Mouse (Mus musculus) hindbrain, embryonic 10.5 days (tissue): ENCODE data around the gene Rnf186. TPM values are rescaled to one million over a fixed set of nuclear protein-coding genes. Genes with fewer than 3 reads are reported as not detected.

ENCODE experiments used
- DNase-seq: peaks from one replicate; pipeline ENCODE4 v3.0.0-alpha.2; 2017; ENCODE audit warnings: low spot score
- H3K27ac ChIP-seq: fragments of 300-500 bp; sonication (generic); 2 replicates; pipeline ENCODE4 v1.5.1; 2016; ENCODE audit warnings: mild to moderate bottlenecking, moderate library complexity
- H3K27me3 ChIP-seq: fragments of 300-500 bp; sonication (generic); 2 replicates; pipeline ENCODE4 v1.6.1; 2016; ENCODE audit warnings: mild to moderate bottlenecking; ENCODE audit not compliant: poor library complexity, insufficient read depth, severe bottlenecking
- H3K36me3 ChIP-seq: fragments of 300-500 bp; sonication (generic); 2 replicates; pipeline ENCODE4 v1.6.1; 2016; ENCODE audit warnings: mild to moderate bottlenecking, moderate library complexity
- H3K4me1 ChIP-seq: fragments of 300-500 bp; sonication (generic); replicated peaks from 2 replicates; pipeline ENCODE4 v1.6.1; 2016; ENCODE audit warnings: mild to moderate bottlenecking
- H3K4me3 ChIP-seq: fragments of 300-500 bp; sonication (generic); 2 replicates; pipeline ENCODE4 v1.5.1; 2016; ENCODE audit warnings: mild to moderate bottlenecking, moderate library complexity
- H3K9me3 ChIP-seq: fragments of 300-500 bp; sonication (generic); 2 replicates; pipeline ENCODE4 v1.6.1; 2016; ENCODE audit warnings: mild to moderate bottlenecking, moderate library complexity
- WGBS: fragments of 180-500 bp; shearing (Covaris S2); methylation state at CpG from one replicate; pipeline ENCODE4 v1.1.7; 2016; 5-methylcytosine and 5-hydroxymethylcytosine counted together
- polyA plus RNA-seq: library from polyadenylated mRNA; unstranded; fragments of >200 nt; fragmentation: Nextera tagmentation; extraction: Ambion mirVana; gene quantifications from 2 replicates; pipeline ENCODE4 v1.2.1, GENCODE M21; 2016

The Rnf186 gene
- polyA plus RNA-seq, 1 experiment from 2014 or later = not detected

- Histone ChIP-seq H3K4me3 (no peak overlapping the region), H3K36me3 (no peaks in the 10 kb centered on the region), H3K9me3 (no peaks in the 10 kb centered on the region), H3K27me3 (no peaks in the 10 kb centered on the region), H3K27ac (no peak overlapping the region), H3K4me1 (peaks cover 6% of the 10 kb centered on the region)
- DNase-seq = no peak
- 85% methylated on average over 2 of the region's 2 CpGs for WGBS
Measured at GRCm38 (mm10) chr4:138948257-138948656, 18.7 kb upstream of the Rnf186 start.

- 85% methylated on average over 9 of the region's 9 CpGs for WGBS
- no peaks in the 10 kb centered on the region for H3K9me3 ChIP-seq
Measured at GRCm38 (mm10) chr4:138958612-138959011, 8.3 kb upstream of the Rnf186 start.

GRCm38 (mm10) chr4:138959120-138959519 is 7.8 kb upstream of the Rnf186 start:
- Histone ChIP-seq H3K4me1 (no peaks in the 10 kb centered on the region), H3K9me3 (no peaks in the 10 kb centered on the region), H3K36me3 (no peaks in the 10 kb centered on the region), H3K27ac (no peak overlapping the region), H3K4me3 (no peak overlapping the region), H3K27me3 (no peaks in the 10 kb centered on the region)
- WGBS = 88% methylated on average over 15 of the region's 15 CpGs
- DNase-seq = no peak

More at GRCm38 (mm10) chr4:138958612-138959011, 8.3 kb upstream of the Rnf186 start:
- Histone ChIP-seq H3K4me1 (no peaks in the 10 kb centered on the region), H3K27me3 (no peaks in the 10 kb centered on the region), H3K4me3 (no peak overlapping the region), H3K36me3 (no peaks in the 10 kb centered on the region), H3K27ac (no peak overlapping the region)
- no peak for DNase-seq

- Histone ChIP-seq H3K27ac (no peak overlapping the region), H3K27me3 (no peaks in the 10 kb centered on the region), H3K36me3 (no peaks in the 10 kb centered on the region), H3K4me1 (no peaks in the 10 kb centered on the region), H3K4me3 (no peak overlapping the region), H3K9me3 (no peaks in the 10 kb centered on the region)
- 59% methylated on average over 7 of the region's 7 CpGs for WGBS
- DNase-seq = no peak
Measured at GRCm38 (mm10) chr4:138959926-138960325, 7.0 kb upstream of the Rnf186 start.

GRCm38 (mm10) chr4:138962719-138963118 is 4.2 kb upstream of the Rnf186 start:
- Histone ChIP-seq H3K4me1 (no peaks in the 10 kb centered on the region), H3K27me3 (no peaks in the 10 kb centered on the region; the same call in 1 of the 2 replicates), H3K36me3 (no peaks in the 10 kb centered on the region), H3K9me3 (no peaks in the 10 kb centered on the region), H3K4me3 (no peak overlapping the region), H3K27ac (no peak overlapping the region)
- WGBS = 89% methylated on average over 5 of the region's 5 CpGs
- no peak for DNase-seq

GRCm38 (mm10) chr4:138965871-138966270 is 1.0 kb upstream of the Rnf186 start:
- H3K36me3 ChIP-seq = no peaks in the 10 kb centered on the region
- 88% methylated on average over 5 of the region's 5 CpGs for WGBS
- peaks cover 5% of the 10 kb centered on the region; the same call in 1 of the 2 replicates for H3K4me1 ChIP-seq
- H3K27me3 ChIP-seq = no peaks in the 10 kb centered on the region; the same call in 1 of the 2 replicates
- H3K4me3 ChIP-seq = no peak overlapping the region
- no peak for DNase-seq
- no peaks in the 10 kb centered on the region for H3K9me3 ChIP-seq
- no peak overlapping the region for H3K27ac ChIP-seq

GRCm38 (mm10) chr4:138967485-138967884 is 573 bp downstream of the Rnf186 start:
- no peaks in the 10 kb centered on the region; the same call in 1 of the 2 replicates for H3K27me3 ChIP-seq
- H3K4me1 ChIP-seq = peaks cover 16% of the 10 kb centered on the region
- H3K36me3 ChIP-seq = no peaks in the 10 kb centered on the region
- no peak overlapping the region for H3K27ac ChIP-seq
- no peak for DNase-seq
- H3K9me3 ChIP-seq = no peaks in the 10 kb centered on the region
- H3K4me3 ChIP-seq = no peak overlapping the region
- WGBS = 92% methylated on average over 15 of the region's 15 CpGs

- no peaks in the 10 kb centered on the region for H3K36me3 ChIP-seq
- no peak for DNase-seq
- no peaks in the 10 kb centered on the region for H3K9me3 ChIP-seq
- H3K4me1 ChIP-seq = peaks cover 29% of the 10 kb centered on the region
- 78% methylated on average over 16 of the region's 16 CpGs for WGBS
- H3K27me3 ChIP-seq = no peaks in the 10 kb centered on the region; the same call in 1 of the 2 replicates
- H3K4me3 ChIP-seq = no peak overlapping the region
- H3K27ac ChIP-seq = no peak overlapping the region
Measured at GRCm38 (mm10) chr4:138968772-138969556, 2.1 kb downstream of the Rnf186 start.

- Histone ChIP-seq H3K27ac (no peak overlapping the region), H3K4me3 (no peak overlapping the region), H3K9me3 (no peaks in the 10 kb centered on the region), H3K4me1 (peaks cover 29% of the 10 kb centered on the region), H3K27me3 (no peaks in the 10 kb centered on the region; the same call in 1 of the 2 replicates), H3K36me3 (no peaks in the 10 kb centered on the region)
- WGBS = 81% methylated on average over 9 of the region's 9 CpGs
- no peak for DNase-seq
Measured at GRCm38 (mm10) chr4:138969736-138970135, 2.8 kb downstream of the Rnf186 start.

GRCm38 (mm10) chr4:138971371-138971770 is 4.5 kb downstream of the Rnf186 start:
- whole genome bisulfite sequencing = 91% methylated on average over 6 of the region's 6 CpGs
- Histone ChIP-seq H3K27ac (no peak overlapping the region), H3K4me1 (peaks cover 29% of the 10 kb centered on the region), H3K27me3 (no peaks in the 10 kb centered on the region; the same call in 1 of the 2 replicates), H3K9me3 (no peaks in the 10 kb centered on the region), H3K4me3 (no peak overlapping the region), H3K36me3 (no peaks in the 10 kb centered on the region)
- no peak for DNase-seq

GRCm38 (mm10) chr4:138972139-138972826 is 5.4 kb downstream of the Rnf186 start:
- 19% methylated on average over 20 of the region's 20 CpGs for WGBS
- peaks cover 29% of the 10 kb centered on the region for H3K4me1 ChIP-seq
- peak overlapping the region; percentile 91 for H3K27ac ChIP-seq
- peak; percentile 56 for DNase-seq
- H3K9me3 ChIP-seq = no peaks in the 10 kb centered on the region
- peak overlapping the region; percentile 72 for H3K4me3 ChIP-seq
- no peaks in the 10 kb centered on the region; the same call in 1 of the 2 replicates for H3K27me3 ChIP-seq
- no peaks in the 10 kb centered on the region for H3K36me3 ChIP-seq

GRCm38 (mm10) chr4:138972827-138973718 is 6.2 kb downstream of the Rnf186 start, which contains the start of gene Tmco4:
Gene Tmco4, plus strand, starts transcription at chr4:138972888.
- WGBS = 2% methylated on average over 59 of the region's 60 CpGs
- H3K27ac ChIP-seq = peak within 1 kb of the TSS; percentile 91

More at GRCm38 (mm10) chr4:138972827-138973718, 6.2 kb downstream of the Rnf186 start, which contains the start of gene Tmco4:
- Histone ChIP-seq H3K27me3 (no peaks in the 10 kb centered on the region), H3K4me1 (peaks cover 29% of the 10 kb centered on the region), H3K4me3 (peak within 1 kb of the TSS; percentile 72), H3K36me3 (no peaks in the 10 kb centered on the region), H3K9me3 (no peaks in the 10 kb centered on the region)
- peak; percentile 68 for DNase-seq
